Mouse (Mus musculus): ENCODE measurements at regions not wholly inside any gene's neighbourhood (a gene's known extent, or its start where the extent isn't known, plus 50 kb on each side); places are given as distances from the start of the nearest gene placed in this dataset.

DNA sequence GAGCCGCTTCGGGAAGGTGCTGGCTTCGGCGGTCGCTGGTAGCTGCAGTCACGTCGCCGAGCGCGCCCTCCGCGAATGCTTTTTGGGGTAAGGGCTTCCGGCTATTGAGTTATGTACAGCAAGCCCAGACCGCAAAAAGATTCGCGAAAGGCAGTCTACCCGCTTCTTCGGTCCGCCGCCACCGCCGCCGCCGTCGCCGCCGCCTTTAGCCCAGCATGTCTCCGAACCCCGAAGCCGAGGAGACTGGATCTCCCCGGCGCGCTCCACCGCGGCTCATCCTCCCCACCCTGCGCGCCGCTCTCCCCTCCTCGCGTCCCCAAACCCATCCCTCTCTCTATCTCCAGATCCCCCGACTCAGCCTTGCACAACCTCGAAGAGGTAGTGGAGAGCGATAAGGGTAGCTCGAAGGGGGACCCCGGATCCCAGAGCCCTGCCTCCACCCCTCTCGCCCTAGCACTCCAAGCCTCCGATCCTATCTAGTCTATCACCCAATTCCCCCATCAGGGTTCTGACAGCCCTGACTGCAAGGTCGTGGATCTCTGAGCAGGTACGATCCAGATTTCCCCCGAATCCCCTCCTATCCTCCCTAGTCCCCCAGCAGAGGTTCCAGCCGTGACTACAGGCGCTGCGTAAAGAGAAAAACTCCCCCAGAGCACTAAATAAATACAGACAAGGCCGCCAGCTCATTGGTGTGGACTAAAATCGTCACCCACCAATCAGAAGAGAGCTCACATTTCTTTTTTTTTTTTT, 83.7 kb upstream of the Hsd17b12 start:
- Histone ChIP-seq H3K4me1 (ENCODE audit: control insufficient read depth, insufficient read depth, low read length) (no peaks in the 10 kb centered on the region), H3K4me2 (ENCODE audit: low read depth, low read length) (peak overlapping the region; percentile 48), H3K27ac (ENCODE audit: low read length) (no peak overlapping the region), H3K9ac (ENCODE audit: low read depth, low read length) (no peak overlapping the region), H3K36me3 (ENCODE audit: control insufficient read depth, insufficient read depth, low read length) (no peaks in the 10 kb centered on the region), H3K27me3 (replicated peaks; ENCODE audit: control insufficient read depth, insufficient read depth, low read length) (peaks cover 77% of the 10 kb centered on the region), H3K4me3 (ENCODE audit: low read length) (peak overlapping the region; percentile 26), H3K9me3 (ENCODE audit: control insufficient read depth, low read length) (no peaks in the 10 kb centered on the region)
- no peak for ATAC-seq
- WGBS = under 1% methylated on average over 52 of the region's 55 CpGs

- Histone ChIP-seq H3K9me3 (ENCODE audit: control insufficient read depth, low read length) (no peaks in the 10 kb centered on the region), H3K9ac (ENCODE audit: low read depth, low read length) (no peak overlapping the region), H3K4me1 (ENCODE audit: control insufficient read depth, insufficient read depth, low read length) (no peaks in the 10 kb centered on the region), H3K36me3 (ENCODE audit: control insufficient read depth, insufficient read depth, low read length) (no peaks in the 10 kb centered on the region), H3K27ac (ENCODE audit: low read length) (no peak overlapping the region), H3K4me3 (ENCODE audit: low read length) (no peak overlapping the region), H3K27me3 (replicated peaks; ENCODE audit: control insufficient read depth, insufficient read depth, low read length) (peaks cover 66% of the 10 kb centered on the region), H3K4me2 (ENCODE audit: low read depth, low read length) (no peak overlapping the region)
- ATAC-seq = no peak
- WGBS = 2% methylated on average over 17 of the region's 17 CpGs
Observed at GRCm38 (mm10) chr2:94240411-94240810, 82.6 kb upstream of the Hsd17b12 start.

- Histone ChIP-seq H3K27me3 (replicated peaks; ENCODE audit: control insufficient read depth, insufficient read depth, low read length) (peaks cover 58% of the 10 kb centered on the region), H3K4me2 (ENCODE audit: low read depth, low read length) (no peak overlapping the region), H3K4me1 (ENCODE audit: control insufficient read depth, insufficient read depth, low read length) (no peaks in the 10 kb centered on the region), H3K4me3 (ENCODE audit: low read length) (no peak overlapping the region), H3K36me3 (ENCODE audit: control insufficient read depth, insufficient read depth, low read length) (no peaks in the 10 kb centered on the region), H3K9me3 (ENCODE audit: control insufficient read depth, low read length) (no peaks in the 10 kb centered on the region), H3K27ac (ENCODE audit: low read length) (no peak overlapping the region), H3K9ac (ENCODE audit: low read depth, low read length) (no peak overlapping the region)
- ATAC-seq = no peak
- WGBS = 17% methylated on average over 9 of the region's 9 CpGs
Observed at GRCm38 (mm10) chr2:94239573-94239972, 81.8 kb upstream of the Hsd17b12 start.

DNA sequence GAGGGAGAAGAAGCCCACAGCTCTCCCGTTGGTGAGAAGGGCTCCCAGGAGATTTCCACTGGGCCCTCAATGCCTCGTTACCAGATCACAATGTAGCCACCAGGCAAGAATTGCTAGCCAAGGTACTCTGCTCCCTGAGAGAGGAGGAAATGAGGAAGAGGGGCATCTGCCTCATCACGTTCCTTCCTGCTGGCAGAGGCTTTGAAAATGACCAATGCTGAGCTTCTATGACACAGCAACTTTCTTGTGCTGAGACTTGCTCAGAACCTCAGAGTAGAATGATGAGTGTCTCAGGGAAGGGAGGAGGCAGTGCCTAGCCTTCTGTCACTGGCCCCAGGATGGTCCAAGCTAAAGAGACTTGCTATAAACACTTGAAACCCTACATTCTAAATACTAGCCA, 78.7 kb upstream of the Hsd17b12 start:
- Histone ChIP-seq H3K27ac (ENCODE audit: low read length) (no peak overlapping the region), H3K4me2 (ENCODE audit: low read depth, low read length) (no peak overlapping the region), H3K27me3 (replicated peaks; ENCODE audit: control insufficient read depth, insufficient read depth, low read length) (peaks cover 28% of the 10 kb centered on the region), H3K4me3 (ENCODE audit: low read length) (no peak overlapping the region), H3K9me3 (ENCODE audit: control insufficient read depth, low read length) (no peaks in the 10 kb centered on the region), H3K4me1 (ENCODE audit: control insufficient read depth, insufficient read depth, low read length) (no peaks in the 10 kb centered on the region), H3K9ac (ENCODE audit: low read depth, low read length) (no peak overlapping the region), H3K36me3 (ENCODE audit: control insufficient read depth, insufficient read depth, low read length) (no peaks in the 10 kb centered on the region)
- WGBS = 54% methylated on average over 3 of the region's 3 CpGs
- no peak for ATAC-seq

DNA sequence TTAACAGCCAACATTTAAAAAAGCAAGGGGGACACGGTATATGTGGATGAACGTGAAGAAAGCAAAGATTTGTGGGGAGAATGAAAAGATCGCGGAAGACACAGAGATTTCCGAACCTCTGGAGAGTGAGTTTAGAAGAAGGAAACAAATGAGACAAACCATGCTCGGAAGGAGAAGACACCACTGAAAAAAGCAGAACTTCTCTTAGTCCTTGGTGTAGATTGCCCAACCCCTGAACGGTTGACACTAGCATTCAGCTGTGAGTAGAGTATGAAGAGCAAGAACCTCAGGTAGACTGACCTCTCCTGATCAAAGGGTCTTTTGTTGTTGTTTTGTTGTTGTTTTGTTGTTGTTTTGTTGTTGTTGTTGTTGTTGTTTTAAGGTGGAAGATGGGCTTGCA, 75.8 kb upstream of the Hsd17b12 start:
- Histone ChIP-seq H3K4me3 (ENCODE audit: low read length) (no peak overlapping the region), H3K36me3 (ENCODE audit: control insufficient read depth, insufficient read depth, low read length) (no peaks in the 10 kb centered on the region), H3K9me3 (ENCODE audit: control insufficient read depth, low read length) (no peaks in the 10 kb centered on the region), H3K4me2 (ENCODE audit: low read depth, low read length) (no peak overlapping the region), H3K9ac (ENCODE audit: low read depth, low read length) (no peak overlapping the region), H3K27me3 (replicated peaks; ENCODE audit: control insufficient read depth, insufficient read depth, low read length) (peaks cover under 1% of the 10 kb centered on the region; the same call in 1 of the 2 replicates), H3K27ac (ENCODE audit: low read length) (no peak overlapping the region), H3K4me1 (ENCODE audit: control insufficient read depth, insufficient read depth, low read length) (no peaks in the 10 kb centered on the region)
- WGBS = 82% methylated on average over 7 of the region's 7 CpGs
- ATAC-seq = no peak

GRCm38 (mm10) chr2:94219421-94219820, 61.7 kb upstream of the Hsd17b12 start:
- H3K27ac ChIP-seq (ENCODE audit: low read length) = no peak overlapping the region
- H3K4me1 ChIP-seq (ENCODE audit: control insufficient read depth, insufficient read depth, low read length) = no peaks in the 10 kb centered on the region
- no peaks in the 10 kb centered on the region for H3K36me3 ChIP-seq (ENCODE audit: control insufficient read depth, insufficient read depth, low read length)
- H3K27me3 ChIP-seq (replicated peaks; ENCODE audit: control insufficient read depth, insufficient read depth, low read length) = no peaks in the 10 kb centered on the region
- H3K9ac ChIP-seq (ENCODE audit: low read depth, low read length) = no peak overlapping the region
- WGBS = 63% methylated on average over 5 of the region's 5 CpGs
- no peak for ATAC-seq
- H3K9me3 ChIP-seq (ENCODE audit: control insufficient read depth, low read length) = no peaks in the 10 kb centered on the region
- no peak overlapping the region for H3K4me2 ChIP-seq (ENCODE audit: low read depth, low read length)
- no peak overlapping the region for H3K4me3 ChIP-seq (ENCODE audit: low read length)

GRCm38 (mm10) chr2:94217481-94217880, 59.7 kb upstream of the Hsd17b12 start:
- no peak for ATAC-seq
- H3K27me3 ChIP-seq (replicated peaks; ENCODE audit: control insufficient read depth, insufficient read depth, low read length) = no peaks in the 10 kb centered on the region
- WGBS = 84% methylated on average over 3 of the region's 3 CpGs

GRCm38 (mm10) chr2:94215455-94215854, 57.7 kb upstream of the Hsd17b12 start:
- Histone ChIP-seq H3K4me1 (ENCODE audit: control insufficient read depth, insufficient read depth, low read length) (no peaks in the 10 kb centered on the region), H3K27ac (ENCODE audit: low read length) (no peak overlapping the region), H3K9me3 (ENCODE audit: control insufficient read depth, low read length) (no peaks in the 10 kb centered on the region), H3K9ac (ENCODE audit: low read depth, low read length) (no peak overlapping the region), H3K4me3 (ENCODE audit: low read length) (no peak overlapping the region), H3K27me3 (replicated peaks; ENCODE audit: control insufficient read depth, insufficient read depth, low read length) (no peaks in the 10 kb centered on the region), H3K36me3 (ENCODE audit: control insufficient read depth, insufficient read depth, low read length) (no peaks in the 10 kb centered on the region), H3K4me2 (ENCODE audit: low read depth, low read length) (no peak overlapping the region)
- no peak for ATAC-seq
- WGBS = 83% methylated on average over 3 of the region's 3 CpGs

More at GRCm38 (mm10) chr2:94217481-94217880, 59.7 kb upstream of the Hsd17b12 start:
- no peak overlapping the region for H3K27ac ChIP-seq (ENCODE audit: low read length)
- H3K9ac ChIP-seq (ENCODE audit: low read depth, low read length) = no peak overlapping the region
- H3K4me3 ChIP-seq (ENCODE audit: low read length) = no peak overlapping the region
- H3K9me3 ChIP-seq (ENCODE audit: control insufficient read depth, low read length) = no peaks in the 10 kb centered on the region
- no peaks in the 10 kb centered on the region for H3K4me1 ChIP-seq (ENCODE audit: control insufficient read depth, insufficient read depth, low read length)
- no peaks in the 10 kb centered on the region for H3K36me3 ChIP-seq (ENCODE audit: control insufficient read depth, insufficient read depth, low read length)
- no peak overlapping the region for H3K4me2 ChIP-seq (ENCODE audit: low read depth, low read length)
